Mouse (Mus musculus): Measurements from ENCODE around the gene Fam78a.

The Fam78a gene

DNA sequence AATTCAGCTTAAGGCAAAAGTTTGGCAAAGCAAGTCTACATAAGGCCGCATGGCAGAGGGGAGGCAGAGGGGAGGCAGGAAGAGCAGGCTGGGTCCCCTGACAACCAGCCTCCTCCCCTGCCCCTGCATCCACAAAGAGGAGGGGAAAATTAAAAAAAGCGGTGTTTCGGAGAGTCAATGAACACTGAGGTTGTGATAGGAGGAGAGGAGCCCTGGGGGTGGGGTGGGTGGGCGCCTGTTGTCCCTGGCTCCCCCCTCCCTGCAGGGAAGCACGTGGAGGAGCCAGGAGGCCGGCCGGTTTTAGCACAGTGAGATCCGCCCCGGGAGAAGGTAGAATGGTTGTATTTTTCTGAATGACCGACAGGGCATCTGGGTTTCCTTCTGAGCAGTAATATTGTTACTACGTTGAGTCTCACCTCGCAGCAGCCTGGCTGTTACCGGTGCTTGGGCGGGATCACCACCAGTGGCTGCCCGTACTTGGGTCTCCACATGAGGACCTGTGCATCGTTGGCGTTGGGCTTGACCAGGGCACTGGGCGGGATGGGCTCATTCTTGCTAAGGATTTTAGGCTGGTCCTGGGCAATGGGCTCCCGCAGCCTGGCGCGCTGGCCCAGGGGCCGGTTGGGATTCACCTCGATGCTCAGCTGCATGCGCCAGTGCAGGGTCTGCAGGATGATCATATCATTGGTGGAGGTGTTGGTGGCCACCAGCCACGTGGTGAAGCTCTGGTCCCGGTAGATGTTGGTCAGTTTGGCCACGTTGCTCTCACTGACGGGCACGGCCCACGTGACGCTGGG is 15.6 kb downstream of the Fam78a start:
- ATAC-seq (ENCODE audit: low TSS enrichment), result no peak

DNA sequence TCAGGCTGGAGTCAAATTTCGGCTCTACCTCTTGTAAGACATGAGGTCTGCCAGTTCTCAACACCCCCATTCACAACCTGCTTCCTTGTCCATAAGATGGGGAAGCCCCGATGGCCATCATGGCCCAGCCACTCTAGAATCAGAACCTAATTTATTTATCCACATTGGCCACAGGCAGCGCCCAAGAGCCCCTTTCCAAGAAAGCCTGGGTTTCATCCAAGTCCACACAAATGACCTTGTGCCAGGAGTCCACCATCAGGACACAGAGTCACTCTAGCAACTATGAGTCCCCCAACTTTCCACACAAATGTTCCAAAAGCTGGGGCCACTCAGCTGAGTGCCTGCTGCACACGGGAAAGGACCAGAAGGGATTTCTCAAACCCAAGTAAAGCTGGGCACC is 18.7 kb downstream of the Fam78a start:
- ATAC-seq (ENCODE audit: low TSS enrichment), result no peak

DNA sequence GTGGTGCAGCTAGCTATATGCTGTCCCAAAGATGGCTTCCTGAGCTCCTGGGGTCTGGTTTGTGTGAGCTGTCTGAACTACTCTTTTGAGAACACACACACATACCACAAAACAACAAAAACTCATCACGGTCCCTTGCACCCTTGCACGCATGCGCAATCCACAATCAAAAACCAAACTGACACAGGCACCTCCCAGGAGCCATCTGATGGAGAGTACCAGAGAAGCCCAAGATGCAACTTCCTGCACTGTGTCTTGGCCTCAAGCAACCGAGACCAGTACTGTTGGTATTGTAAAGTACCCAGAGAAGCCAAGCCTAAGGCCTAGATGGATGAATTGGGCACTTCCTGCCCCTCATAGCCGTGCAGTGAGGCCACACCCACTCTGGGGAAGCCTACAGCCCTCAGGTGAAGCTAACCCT is 19.3 kb downstream of the Fam78a start:
- no peak for ATAC-seq (ENCODE audit: low TSS enrichment)

DNA sequence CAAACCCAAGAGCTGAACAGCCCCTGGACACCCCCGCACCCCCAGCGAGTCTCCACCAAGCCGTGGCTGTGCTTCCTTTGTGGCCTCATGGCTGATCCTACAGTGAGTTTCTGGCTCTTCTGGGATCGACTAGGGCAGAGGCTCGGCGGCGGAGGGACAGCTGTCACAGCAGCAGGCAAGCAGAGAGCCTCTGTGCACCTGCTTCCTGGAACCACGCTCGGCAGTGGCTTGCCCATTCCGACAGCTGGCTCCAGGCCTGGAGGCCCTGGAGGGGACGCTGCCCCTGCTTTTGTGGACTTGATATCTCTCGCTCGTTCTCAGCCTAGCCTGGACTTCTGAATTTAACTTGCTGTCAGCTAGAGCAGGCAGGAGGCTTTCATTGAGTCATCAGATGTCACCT is 19.7 kb downstream of the Fam78a start:
- ATAC-seq (ENCODE audit: low TSS enrichment), result no peak

DNA sequence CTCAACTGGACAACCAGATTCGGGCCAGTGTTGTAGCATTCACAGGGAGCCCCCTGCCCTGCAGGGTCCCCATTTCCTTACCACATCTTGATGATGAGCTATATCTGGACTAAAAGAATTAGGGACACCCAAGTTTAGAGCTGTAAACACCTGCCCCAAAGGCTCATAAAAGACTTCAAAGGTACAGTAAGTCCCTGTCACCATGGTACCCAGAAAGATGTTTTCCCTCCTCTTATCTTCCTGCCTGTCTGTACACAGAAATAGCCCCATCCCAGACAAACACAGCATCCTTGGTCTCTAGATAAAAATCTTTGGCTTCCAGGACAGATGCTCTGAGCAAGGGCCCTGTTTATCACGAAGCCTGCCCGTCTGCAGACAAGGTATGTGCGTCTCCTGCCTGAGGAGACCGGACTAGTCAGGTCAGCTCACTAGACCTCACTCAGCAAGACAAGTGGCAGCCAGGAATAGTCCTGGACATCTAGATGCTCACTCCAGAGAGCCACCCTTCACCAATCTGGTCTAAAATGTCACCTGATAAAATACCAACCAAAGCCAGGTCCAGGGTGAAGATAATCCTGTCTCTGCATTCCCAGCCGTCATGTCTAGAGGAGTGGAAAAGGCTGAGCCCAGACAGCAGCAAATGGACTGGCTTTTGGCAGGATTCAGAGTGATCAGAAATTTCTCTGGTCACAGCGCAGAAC is 21.1 kb downstream of the Fam78a start:
- ATAC-seq (ENCODE audit: low TSS enrichment), result no peak

DNA sequence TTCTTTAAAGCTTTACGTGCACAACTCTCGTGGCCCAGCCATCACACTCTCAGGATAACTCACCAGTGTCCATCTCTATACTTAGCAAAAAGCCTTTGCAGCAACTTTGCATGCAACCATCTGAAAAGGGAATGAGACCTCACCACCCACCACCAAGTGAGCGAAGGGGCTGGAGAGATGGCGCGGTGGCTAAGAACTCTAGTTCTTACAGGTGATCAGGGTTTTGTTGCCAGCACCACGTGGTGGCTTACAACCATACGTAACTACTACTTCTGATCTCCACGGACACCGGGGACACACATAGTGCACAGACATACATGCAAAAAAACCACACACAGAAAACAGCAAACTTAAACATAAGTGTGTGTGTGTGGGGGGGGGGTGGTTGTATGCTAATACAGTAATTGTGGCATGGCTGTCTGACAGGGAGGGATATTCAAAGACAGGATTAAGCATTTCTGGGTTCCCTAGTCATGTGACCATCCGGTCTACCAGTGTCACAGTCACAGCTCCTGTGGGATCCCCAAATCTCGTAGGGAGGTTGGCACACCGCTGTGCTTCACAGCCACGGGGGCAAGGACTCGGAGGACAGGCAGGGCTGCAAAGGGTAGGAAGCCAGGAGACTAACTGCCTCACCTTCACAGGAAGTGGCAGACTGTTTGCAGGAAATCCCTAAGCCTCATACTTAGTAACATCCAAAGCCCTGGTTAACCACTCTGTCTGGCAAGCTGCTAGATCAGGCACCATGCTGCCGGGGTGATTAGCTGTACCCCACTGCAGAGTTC is 21.8 kb downstream of the Fam78a start:
- ATAC-seq (ENCODE audit: low TSS enrichment), result no peak

DNA sequence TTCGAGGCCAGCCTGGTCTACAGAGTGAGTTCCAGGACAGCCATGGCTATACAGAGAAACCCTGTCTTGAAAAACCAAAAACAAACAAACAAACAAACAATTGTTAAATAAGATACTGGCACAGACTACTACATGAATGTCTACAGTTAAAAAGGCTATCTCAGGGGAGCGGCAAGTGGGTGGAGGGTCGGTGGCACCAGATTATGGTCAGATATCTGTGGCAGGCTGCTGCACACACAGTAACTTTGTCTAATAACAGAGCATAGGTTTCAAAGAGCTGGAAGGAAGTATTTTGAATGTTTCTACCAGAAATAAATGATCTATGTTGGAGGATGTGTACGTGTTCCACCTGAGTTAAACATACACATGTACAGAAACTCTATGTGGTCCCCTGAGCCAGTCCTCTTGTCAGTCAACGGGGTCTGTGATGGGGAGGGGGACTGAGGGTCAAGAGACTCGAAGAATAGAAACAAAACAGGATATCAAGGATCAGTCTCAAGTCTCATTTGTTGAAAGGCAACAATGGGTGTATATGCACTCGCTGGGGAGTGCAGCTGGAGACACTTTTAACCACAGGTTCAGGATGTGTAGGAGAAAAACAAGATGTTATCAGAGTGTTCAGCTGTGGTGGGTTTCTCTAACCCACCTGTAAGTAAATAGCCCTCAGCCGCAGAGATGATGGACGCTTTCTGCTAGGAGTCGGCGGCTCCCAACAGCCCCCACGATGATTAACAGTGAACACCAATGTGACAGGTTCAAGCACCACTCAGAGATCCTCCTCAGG is 22.7 kb downstream of the Fam78a start:
- ATAC-seq (ENCODE audit: low TSS enrichment), result no peak

DNA sequence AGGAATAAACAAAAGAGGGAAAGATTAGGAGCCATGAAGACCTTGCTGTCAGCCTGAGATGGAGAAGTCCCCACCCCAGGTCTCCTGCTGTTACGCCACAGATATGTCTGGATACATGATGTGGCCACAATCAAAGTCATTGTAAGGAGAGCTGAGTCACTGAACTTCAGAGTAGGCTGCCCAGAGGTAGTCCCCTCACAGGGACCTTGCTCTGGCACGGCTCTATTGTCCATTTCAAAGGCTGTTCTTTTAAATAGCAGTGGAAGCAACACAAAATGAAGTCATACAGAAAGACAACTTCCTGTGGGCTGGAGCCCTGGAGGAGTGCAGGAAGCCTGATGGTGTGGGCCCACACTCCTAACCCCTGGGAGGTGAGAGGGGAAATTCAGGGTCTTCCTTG is 23.5 kb downstream of the Fam78a start:
- ATAC-seq (ENCODE audit: low TSS enrichment), result no peak

DNA sequence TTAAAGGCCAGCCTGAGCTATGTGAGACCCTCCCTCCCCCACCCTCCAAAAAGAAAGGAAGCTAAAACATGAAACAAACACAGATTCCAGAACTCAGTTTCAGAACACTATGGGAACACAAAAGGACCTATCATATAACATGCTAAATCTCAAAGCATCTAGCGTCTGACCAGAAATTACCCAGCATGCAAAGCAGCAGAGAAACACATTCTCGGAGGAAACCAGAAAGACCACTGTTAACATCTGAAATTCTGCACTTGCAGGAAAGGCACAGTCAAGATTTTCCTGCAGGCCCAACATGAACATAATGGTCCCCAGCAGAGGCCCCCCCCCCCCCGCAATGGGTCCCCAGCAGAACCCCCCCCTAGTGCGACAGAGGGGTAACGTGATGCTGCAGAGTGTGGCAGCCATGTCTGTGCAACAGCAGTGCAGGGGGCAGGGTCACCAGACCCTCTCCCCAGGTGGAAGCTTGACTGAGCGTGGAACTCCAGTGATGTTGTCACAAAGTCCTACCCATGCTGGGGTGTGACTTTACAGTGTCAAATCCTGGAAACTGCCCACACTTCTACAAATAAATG is 24.3 kb downstream of the Fam78a start:
- no peak for ATAC-seq (ENCODE audit: low TSS enrichment)

DNA sequence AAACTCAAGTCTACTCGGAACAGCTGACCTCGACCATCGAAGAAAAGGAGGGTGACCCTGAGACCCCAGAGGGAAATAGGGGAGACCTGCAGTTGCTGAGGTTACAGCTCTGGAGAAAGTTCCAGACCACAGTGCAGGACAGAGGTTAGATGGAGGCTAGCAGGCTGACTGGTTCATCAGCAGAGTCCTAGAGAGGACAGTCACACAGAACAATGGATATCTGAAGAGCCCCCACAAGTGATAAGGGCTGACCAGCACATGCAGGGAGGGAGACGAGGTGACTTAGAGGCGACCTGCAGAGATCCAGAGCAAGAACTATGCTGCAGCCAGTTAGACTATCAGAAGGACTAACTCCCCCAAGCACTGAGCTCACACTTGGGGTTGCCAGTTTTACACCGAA is 25.0 kb downstream of the Fam78a start:
- no peak for ATAC-seq (ENCODE audit: low TSS enrichment)

DNA sequence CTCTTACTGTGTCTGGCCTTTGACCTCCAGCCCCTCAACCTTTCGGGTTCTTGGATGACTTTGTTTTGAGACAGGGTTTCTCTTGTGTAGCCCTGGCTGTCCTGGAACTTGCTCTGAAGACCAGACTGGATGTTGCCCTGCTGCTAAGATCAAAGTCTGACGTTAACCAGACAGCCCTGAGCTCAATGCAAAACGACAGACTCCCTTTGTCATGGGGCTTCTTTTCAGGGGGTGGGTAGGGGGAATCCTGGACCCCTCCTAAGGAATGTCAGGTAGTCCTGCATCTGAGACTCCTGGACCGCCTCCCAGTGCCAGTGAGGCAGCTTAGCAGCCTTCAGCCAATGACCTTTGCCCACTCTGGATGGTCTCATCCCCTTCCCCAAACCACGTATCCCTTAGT is 25.9 kb downstream of the Fam78a start:
- ATAC-seq (ENCODE audit: low TSS enrichment), result no peak

DNA sequence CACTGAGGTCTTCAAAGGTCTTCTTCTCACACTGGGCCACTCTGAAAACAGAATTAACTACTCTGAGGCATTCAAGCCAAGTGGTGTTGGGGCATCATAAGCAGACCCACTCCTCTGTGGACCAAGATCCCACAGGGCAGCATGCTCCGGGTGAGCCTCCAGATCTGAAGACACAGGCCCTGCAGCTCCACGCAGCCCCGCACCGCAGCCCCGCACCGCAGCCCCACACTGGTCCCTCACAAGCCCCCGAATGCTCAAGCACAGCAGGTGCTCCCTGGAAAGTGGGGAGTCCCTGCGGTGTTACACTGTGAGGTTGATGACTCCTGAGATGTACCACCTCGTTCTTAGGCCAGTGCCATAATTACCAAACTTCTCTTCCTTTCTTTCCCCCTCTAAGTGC is 26.4 kb downstream of the Fam78a start:
- ATAC-seq (ENCODE audit: low TSS enrichment), result no peak

DNA sequence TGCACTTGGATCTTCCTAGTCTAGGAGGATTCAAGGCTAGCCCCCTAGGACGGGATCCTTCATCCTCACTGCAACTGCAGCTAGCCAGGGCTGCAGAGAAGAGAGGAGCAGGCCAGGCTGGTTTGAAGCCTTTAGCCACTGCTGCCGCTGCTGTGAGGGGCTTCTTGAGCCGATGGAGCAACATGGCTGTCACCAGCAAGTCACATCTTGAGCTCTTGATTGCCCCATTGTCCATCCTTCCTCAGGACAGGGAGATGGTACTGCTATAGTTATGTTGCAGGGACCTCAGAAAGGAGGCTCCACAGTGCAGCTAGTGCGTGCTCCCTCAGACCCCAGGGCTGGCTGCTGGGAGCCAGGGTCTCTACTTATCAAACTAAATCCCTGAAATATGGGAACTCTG is 26.9 kb downstream of the Fam78a start:
- no peak for ATAC-seq (ENCODE audit: low TSS enrichment)

DNA sequence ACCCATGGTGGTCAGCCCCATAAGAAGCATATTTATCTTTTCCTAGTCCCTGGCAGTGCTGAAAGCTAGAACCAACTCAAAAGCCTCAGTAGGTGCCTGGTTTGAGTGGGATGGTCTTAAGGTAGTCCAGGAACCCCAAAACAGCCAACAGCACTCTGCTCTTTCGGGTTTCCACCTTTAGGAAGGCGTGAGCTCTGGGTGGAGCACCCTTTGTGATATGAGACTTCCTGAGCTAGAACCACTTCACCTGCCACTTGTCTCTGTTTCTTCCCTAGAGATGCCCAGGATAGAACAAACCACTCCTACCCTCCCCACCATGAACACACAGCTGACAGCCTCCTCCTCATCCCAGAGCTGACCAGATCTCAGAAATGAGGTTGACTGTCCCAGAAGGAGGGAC is 27.3 kb downstream of the Fam78a start:
- peak; percentile 41; the same call in 1 of the 2 replicates for ATAC-seq (ENCODE audit: low TSS enrichment)

DNA sequence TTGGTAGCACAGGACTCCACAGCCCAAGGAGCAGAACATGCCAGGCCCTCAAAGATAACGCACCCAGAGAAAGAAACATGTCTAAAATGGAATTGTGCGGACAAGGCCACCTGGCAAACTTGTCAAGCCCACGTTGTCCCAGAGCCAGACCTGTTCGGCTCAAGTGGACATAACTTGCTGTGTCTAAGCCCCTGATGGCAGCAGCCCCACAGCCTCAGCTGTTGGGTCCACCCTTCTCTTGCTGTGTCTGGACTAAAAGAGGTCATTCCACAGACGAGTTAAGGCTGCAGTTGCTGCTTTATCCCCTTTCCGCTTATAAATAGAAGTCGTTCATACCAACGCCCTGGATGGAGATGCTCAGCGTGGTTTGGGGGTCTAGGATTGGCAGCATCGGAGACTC is 28.1 kb downstream of the Fam78a start:
- no peak for ATAC-seq (ENCODE audit: low TSS enrichment)

DNA sequence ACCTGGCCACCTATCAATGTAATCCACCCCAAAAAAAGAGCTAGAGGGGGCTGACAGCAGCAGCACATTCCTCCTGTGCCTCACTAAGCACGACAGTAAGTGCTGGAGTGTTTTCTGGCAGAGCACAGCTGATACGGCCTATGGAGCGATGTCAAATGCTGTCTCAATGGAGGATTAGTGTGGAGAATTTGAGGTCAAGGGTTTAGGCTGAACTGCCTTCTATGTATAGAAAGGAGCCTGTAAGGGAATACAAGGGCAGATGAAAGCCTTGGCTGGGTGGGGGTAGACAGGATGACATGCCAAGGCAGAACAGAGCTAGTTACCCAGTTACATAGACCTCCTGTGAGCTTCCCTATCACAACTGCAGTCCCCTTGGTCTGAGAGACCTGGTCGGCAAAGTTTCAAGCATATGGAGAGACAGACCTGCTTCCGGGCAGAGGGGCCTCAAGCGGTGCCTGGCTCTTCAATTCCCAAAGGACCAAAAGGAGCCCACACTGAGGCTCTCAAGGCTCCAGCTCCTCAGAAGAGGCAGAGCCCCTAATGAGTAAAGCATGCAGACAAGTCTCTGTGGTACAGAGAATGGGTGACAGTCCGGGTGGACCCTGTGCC is 29.2 kb downstream of the Fam78a start:
- no peak for ATAC-seq (ENCODE audit: low TSS enrichment)

DNA sequence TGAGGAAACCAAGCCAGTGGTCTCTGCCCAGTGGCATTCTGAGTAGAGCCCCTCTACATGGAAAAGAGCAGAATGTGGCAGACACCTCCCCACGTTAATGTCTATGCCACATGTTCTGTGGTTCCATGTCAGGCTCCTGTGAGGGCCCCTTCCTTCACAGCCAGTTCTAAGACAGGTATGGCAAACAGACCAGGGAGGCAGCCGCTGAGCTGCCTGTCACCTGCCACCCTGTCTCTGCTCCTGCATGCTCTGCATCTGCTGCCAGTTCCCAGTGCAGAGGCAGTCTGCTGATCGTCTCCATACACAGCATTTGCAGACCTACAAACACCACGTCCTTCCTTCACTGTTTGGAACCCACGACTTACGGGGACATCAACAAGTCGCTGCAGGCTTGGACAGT is 32.2 kb downstream of the Fam78a start:
- ATAC-seq (ENCODE audit: low TSS enrichment), result no peak

DNA sequence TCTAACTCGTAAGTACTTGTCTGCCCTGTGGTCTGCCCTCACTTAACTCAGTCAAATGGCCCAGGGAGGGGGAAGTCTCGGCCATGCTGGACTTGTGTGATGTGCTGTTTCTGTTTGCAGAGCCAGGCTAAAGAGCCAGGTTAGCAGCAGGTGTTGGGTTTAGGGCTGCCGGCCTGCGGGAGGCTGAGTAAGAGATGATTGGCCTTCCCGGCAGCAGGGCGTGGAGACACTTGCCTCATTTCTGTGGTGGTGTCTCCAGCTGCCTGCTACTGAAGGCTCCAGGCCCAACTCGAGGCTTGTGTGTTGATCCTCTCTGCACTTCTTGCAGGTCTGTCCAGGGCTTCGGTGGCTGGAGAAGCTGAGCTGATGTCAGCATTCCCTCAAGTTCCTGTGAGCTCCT is 32.9 kb downstream of the Fam78a start:
- no peak for ATAC-seq (ENCODE audit: low TSS enrichment)

DNA sequence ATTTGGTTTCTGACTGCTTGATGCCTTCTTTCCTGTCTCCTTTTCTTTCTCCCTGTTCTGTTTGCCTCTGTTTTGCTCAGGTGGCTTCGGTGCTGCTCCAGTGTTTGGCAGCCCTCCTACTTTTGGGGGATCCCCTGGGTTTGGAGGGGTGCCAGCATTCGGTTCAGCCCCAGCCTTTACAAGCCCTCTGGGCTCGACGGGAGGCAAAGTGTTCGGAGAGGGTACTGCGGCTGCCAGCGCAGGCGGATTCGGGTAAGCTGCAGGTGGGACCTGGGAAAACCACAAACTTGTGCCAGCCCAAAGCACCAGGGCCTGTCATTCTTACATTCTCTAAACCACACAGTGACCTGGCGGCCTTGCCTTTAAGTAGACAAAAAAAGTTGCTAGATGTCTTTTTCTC is 37.3 kb downstream of the Fam78a start:
- no peak for ATAC-seq (ENCODE audit: low TSS enrichment)

DNA sequence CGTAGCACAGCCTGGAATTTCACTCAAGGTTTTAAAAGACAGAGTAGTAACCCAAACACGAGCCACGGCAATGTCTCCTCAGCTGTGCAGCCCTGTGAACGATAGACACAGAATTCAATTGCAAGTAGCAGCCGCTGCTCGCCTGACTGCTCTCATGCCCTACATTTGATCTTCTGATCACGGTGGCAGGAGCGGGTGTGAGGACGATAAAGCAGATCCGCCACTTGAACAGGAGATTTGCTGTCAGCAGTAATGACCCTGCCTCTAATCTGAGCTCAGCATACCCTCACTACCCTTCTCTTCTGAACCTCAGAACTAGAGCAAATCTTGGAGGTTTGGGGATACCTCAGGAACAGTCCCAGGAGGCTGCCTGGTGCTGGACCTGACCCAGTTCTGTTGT is 38.6 kb downstream of the Fam78a start:
- ATAC-seq (ENCODE audit: low TSS enrichment), result no peak

DNA sequence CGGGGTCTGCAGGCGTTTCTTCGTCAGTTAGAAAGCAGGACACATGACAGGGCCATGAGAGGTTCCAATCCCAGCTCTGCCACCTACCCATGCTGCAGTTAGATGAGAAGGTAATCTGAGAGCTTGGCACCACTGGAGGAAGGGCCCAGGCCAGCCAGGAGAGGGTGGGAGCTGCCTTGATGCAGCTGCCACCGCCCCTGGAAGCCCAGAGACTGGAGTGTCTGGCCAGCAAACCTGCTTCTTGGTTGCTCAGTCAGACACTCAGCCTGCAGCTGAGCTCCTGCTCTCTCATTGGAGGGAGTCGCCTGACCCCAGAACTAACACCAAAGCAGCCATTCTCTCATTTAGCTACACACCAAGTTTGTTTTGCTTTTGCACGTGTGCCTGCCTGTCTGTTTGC is 39.3 kb downstream of the Fam78a start:
- no peak for ATAC-seq (ENCODE audit: low TSS enrichment)

Data from frontal cortex, adult (tissue).